Mouse (Mus musculus) forebrain, embryonic 10.5 days (tissue): ENCODE measurements around the gene Sipa1l2. TPM values are rescaled to one million over a fixed set of nuclear protein-coding genes. Genes with fewer than 3 reads are reported as not detected.
"Not testable (repeated sequence)": the region's sequence is repeated elsewhere in the genome, so short reads cannot be mapped to it uniquely, and the experiment has no call there.

Source experiments
- DNase-seq: peaks from one replicate; pipeline ENCODE4 v3.0.0-alpha.2; 2017; ENCODE audit warnings: low spot score; ENCODE audit errors: extremely low spot score
- H3K27ac ChIP-seq: fragments of 300-500 bp; sonication (generic); 2 replicates; pipeline ENCODE4 v1.5.1; 2016; ENCODE audit warnings: mild to moderate bottlenecking
- H3K27me3 ChIP-seq: fragments of 300-500 bp; sonication (generic); 2 replicates; pipeline ENCODE4 v1.6.1; 2016; ENCODE audit warnings: mild to moderate bottlenecking; ENCODE audit not compliant: poor library complexity, severe bottlenecking
- H3K36me3 ChIP-seq: fragments of 300-500 bp; sonication (generic); replicated peaks from 2 replicates; pipeline ENCODE4 v1.6.1; 2016; ENCODE audit warnings: mild to moderate bottlenecking, moderate library complexity
- H3K4me1 ChIP-seq: fragments of 300-500 bp; sonication (generic); 2 replicates; pipeline ENCODE4 v1.6.1; 2016
- H3K4me3 ChIP-seq: fragments of 300-500 bp; sonication (generic); 2 replicates; pipeline ENCODE4 v1.5.1; 2016; ENCODE audit warnings: mild to moderate bottlenecking, moderate library complexity
- H3K9me3 ChIP-seq: fragments of 300-500 bp; sonication (generic); 2 replicates; pipeline ENCODE4 v1.6.1; 2016; ENCODE audit warnings: mild to moderate bottlenecking, moderate library complexity
- WGBS: fragments of 180-500 bp; shearing (Covaris S2); methylation state at CpG from one replicate; pipeline ENCODE4 v1.1.7; 2016; 5-methylcytosine and 5-hydroxymethylcytosine counted together
- polyA plus RNA-seq: library from polyadenylated mRNA; unstranded; fragments of >200 nt; fragmentation: Nextera tagmentation; extraction: Ambion mirVana; gene quantifications from 2 replicates; pipeline ENCODE4 v1.2.1, GENCODE M21; 2016

Sipa1l2 gene
- polyA plus RNA-seq, 1 experiment from 2014 or later, result 15.4 TPM

DNA sequence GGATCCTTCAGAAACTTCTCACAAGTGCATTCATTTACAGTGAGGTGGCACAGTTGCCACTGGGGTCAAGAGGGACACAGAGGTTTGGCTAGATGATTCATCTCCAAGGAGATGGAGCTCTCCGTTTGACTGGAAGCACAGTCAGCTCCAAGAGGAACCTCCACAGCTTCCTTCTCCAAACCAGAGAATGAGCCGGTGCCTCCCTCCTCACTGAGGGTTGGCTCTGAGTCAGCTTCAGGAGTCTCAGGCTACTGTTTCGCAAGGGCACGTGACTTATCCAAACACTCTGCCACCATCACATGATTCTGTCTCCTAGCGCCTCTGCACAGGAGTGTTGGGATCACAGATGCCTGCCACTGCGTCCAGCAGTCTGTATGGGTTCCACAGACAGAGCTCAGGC, 153.5 kb downstream of the Sipa1l2 start:
- peaks cover 26% of the 10 kb centered on the region for H3K4me1 ChIP-seq
- 92% methylated on average over 6 of the region's 6 CpGs for WGBS
- H3K27me3 ChIP-seq, result no peaks in the 10 kb centered on the region
- no peak overlapping the region for H3K27ac ChIP-seq
- H3K4me3 ChIP-seq, result no peak overlapping the region
- no peaks in the 10 kb centered on the region for H3K9me3 ChIP-seq
- H3K36me3 ChIP-seq, result peaks cover 17% of the 10 kb centered on the region
- no peak for DNase-seq

GRCm38 (mm10) chr8:125414651-125415050, 155.0 kb downstream of the Sipa1l2 start:
- WGBS, result 90% methylated on average over 8 of the region's 8 CpGs
- Histone ChIP-seq H3K27me3 (no peaks in the 10 kb centered on the region), H3K9me3 (no peaks in the 10 kb centered on the region), H3K4me1 (peaks cover 32% of the 10 kb centered on the region), H3K36me3 (peaks cover 16% of the 10 kb centered on the region), H3K27ac (no peak overlapping the region), H3K4me3 (no peak overlapping the region)
- no peak for DNase-seq

GRCm38 (mm10) chr8:125413001-125413909, 156.4 kb downstream of the Sipa1l2 start:
- no peak for DNase-seq
- WGBS, result 22% methylated on average over 13 of the region's 13 CpGs

DNA sequence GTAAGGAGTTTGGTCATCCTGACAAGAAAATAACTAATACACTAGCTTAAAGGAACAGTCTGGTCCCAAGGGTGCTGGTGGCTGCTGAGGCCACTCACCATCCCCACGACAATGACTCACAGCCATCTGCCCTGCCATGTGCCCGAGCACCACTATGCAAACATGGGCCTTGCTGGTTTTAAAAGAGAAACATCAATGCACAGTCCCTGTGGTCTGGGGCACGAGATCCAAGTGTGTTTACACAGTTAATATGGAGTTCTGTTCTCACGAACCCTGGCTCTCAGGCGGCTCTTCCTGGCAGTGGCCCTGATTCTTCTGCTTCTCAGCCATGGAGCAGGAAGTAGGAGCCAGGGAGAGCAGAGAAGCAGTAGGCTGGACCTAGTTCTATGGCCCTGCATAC, 159.0 kb downstream of the Sipa1l2 start:
- no peak for DNase-seq
- Histone ChIP-seq H3K9me3 (peaks cover 2% of the 10 kb centered on the region; the same call in 1 of the 2 replicates), H3K36me3 (no peaks in the 10 kb centered on the region), H3K27me3 (no peaks in the 10 kb centered on the region), H3K4me1 (peaks cover 46% of the 10 kb centered on the region), H3K27ac (peak overlapping the region; percentile 27; the same call in 1 of the 2 replicates), H3K4me3 (no peak overlapping the region)
- WGBS, result 82% methylated on average over 5 of the region's 5 CpGs

More at GRCm38 (mm10) chr8:125413001-125413909, 156.4 kb downstream of the Sipa1l2 start:
- H3K9me3 ChIP-seq, result no peaks in the 10 kb centered on the region
- peaks cover 2% of the 10 kb centered on the region; the same call in 1 of the 2 replicates for H3K36me3 ChIP-seq
- H3K4me3 ChIP-seq, result no peak overlapping the region
- no peaks in the 10 kb centered on the region for H3K27me3 ChIP-seq
- peaks cover 39% of the 10 kb centered on the region for H3K4me1 ChIP-seq
- H3K27ac ChIP-seq, result peak overlapping the region; percentile 75

DNA sequence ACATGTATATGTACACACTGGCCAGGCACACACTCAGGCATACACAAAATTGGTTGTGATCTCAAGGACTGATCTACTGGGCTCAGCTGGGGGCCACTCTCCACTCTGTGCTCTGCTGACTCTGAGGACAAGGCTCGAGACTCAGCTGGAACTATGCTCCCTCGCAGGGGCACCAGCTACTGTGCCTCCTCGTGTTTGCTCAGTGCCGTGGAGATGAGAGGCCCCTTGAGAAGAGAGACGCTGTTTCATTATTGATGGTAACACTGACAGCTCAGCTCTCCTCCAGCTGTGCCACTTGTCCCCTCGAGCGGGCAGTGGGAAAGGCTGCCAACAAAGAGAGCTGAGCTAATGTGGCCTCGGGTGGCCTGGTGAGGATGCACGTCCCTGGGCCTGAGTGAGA, 161.9 kb downstream of the Sipa1l2 start:
- 67% methylated on average over 9 of the region's 9 CpGs for WGBS
- Histone ChIP-seq H3K4me3 (no peak overlapping the region), H3K27me3 (no peaks in the 10 kb centered on the region), H3K4me1 (peaks cover 35% of the 10 kb centered on the region), H3K9me3 (peaks cover 11% of the 10 kb centered on the region; the same call in 1 of the 2 replicates), H3K36me3 (no peaks in the 10 kb centered on the region), H3K27ac (no peak overlapping the region; the same call in 1 of the 2 replicates)
- no peak for DNase-seq

- Histone ChIP-seq H3K9me3 (peaks cover 11% of the 10 kb centered on the region; the same call in 1 of the 2 replicates), H3K4me3 (no peak overlapping the region), H3K36me3 (no peaks in the 10 kb centered on the region), H3K4me1 (peaks cover 31% of the 10 kb centered on the region), H3K27me3 (no peaks in the 10 kb centered on the region), H3K27ac (no peak overlapping the region)
- no peak for DNase-seq
- WGBS, result 69% methylated on average over 5 of the region's 5 CpGs
Measured at GRCm38 (mm10) chr8:125406453-125406852, 163.2 kb downstream of the Sipa1l2 start.

- no peak for DNase-seq
- Histone ChIP-seq H3K4me3 (no peak overlapping the region), H3K27me3 (0 out of 2 replicates have a peak, but pooled peaks cover 3% of the 10 kb centered on the region), H3K9me3 (peaks cover 11% of the 10 kb centered on the region; the same call in 1 of the 2 replicates), H3K36me3 (no peaks in the 10 kb centered on the region), H3K4me1 (peaks cover 7% of the 10 kb centered on the region; the same call in 1 of the 2 replicates), H3K27ac (no peak overlapping the region)
- WGBS, result 95% methylated on average over 3 of the region's 3 CpGs
Measured at GRCm38 (mm10) chr8:125401350-125401749, 168.3 kb downstream of the Sipa1l2 start.

DNA sequence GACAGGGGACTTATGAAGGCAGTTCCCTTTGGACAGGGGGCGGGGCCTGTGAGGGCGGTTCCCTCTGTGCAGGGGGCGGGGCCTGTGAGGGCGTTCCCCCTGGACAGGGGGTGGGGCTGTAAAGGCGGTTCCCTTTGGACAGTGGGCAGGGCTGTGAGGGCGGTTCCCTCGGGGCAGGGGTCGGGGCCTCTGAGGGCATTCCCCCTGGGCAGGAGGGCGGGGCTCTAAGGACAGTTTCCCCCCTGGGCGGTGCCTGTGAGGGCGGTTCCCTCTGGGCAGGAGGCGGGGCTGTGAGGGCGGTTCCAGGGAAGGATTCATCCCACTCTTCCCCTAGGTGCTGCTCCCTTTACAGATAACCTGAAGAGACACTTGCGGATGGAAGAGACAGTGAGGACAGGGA, 171.6 kb downstream of the Sipa1l2 start:
- H3K9me3 ChIP-seq, result no peaks in the 10 kb centered on the region
- H3K4me3 ChIP-seq, result no peak overlapping the region
- WGBS, result 46% methylated on average over 14 of the region's 14 CpGs
- DNase-seq, result no peak
- H3K27me3 ChIP-seq, result 0 out of 2 replicates have a peak, but pooled peaks cover 6% of the 10 kb centered on the region
- no peak overlapping the region for H3K27ac ChIP-seq
- H3K36me3 ChIP-seq, result no peaks in the 10 kb centered on the region
- H3K4me1 ChIP-seq, result peaks cover 7% of the 10 kb centered on the region; the same call in 1 of the 2 replicates

DNA sequence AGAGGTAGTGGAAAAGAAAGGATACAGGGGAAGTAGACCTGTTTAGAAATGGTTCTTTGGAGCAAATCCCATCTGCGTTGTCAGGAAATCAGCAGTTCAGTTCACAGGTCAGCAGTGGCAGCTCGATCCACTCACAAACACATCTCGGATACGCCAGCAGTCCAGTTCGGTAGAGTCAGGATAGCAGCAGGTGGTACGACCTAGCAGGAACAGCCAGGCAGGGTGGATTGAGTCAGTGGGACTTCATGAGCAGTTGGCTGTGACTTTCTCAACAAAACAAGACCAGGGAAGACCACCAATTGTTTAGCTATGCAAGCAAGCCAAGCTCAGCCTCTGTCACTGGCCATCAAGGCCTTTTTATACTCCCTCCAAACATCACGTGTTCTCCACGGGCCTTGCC, 173.9 kb downstream of the Sipa1l2 start:
- not testable (repeated sequence) for DNase-seq
- WGBS, result 92% methylated on average over 8 of the region's 8 CpGs

DNA sequence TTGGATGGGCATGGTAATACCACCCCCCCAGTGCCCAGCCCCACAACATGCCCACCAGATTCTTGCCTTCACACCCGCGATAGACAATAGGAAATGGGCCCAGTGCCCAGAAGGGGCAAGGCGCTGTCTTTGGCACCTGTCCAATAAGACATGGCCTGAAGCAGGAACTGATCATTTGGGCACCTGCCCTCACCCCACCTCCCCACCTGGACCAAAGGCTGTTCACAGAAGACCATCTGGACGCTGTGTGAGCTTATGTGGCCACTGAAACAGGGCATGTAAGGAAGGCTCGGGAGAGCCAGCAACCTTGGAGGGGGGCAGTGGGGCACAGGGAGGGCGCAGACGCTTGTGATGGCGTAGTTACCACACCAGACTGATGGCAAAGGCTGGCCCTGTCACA, 174.6 kb downstream of the Sipa1l2 start:
- 85% methylated on average over 8 of the region's 8 CpGs for WGBS
- Histone ChIP-seq H3K9me3 (no peaks in the 10 kb centered on the region), H3K27me3 (0 out of 2 replicates have a peak, but pooled peaks cover 6% of the 10 kb centered on the region), H3K4me3 (no peak overlapping the region), H3K27ac (no peak overlapping the region), H3K36me3 (no peaks in the 10 kb centered on the region), H3K4me1 (peaks cover 24% of the 10 kb centered on the region)
- no peak for DNase-seq

More for the DNA sequence above, 173.9 kb downstream of the Sipa1l2 start:
- H3K36me3 ChIP-seq, H3K9me3 ChIP-seq, H3K27me3 ChIP-seq, H3K27ac ChIP-seq, H3K4me3 ChIP-seq: not testable (repeated sequence)
- H3K4me1 ChIP-seq, result peaks cover 18% of the 10 kb centered on the region

DNA sequence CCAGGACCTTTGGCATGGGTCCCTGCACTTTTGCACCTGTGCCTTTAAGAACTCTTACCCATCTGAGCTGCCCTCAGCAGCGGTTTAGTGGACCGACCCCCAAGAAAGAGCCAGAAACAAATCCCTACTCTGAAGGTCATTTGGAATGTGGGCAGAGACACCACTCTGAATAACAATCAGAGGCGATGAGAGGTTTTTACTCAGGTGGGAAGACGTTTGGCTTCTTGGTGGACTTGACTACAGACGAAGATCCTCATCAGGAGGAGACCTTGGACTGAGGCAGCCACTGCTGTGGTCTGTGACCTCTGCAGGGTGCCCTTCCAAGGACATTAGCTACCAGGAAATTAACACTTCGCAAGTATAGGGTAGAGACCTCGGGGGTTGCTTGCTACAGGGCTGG, 177.9 kb downstream of the Sipa1l2 start:
- Histone ChIP-seq H3K4me3 (no peak overlapping the region), H3K27me3 (0 out of 2 replicates have a peak, but pooled peaks cover 4% of the 10 kb centered on the region), H3K4me1 (peaks cover 35% of the 10 kb centered on the region), H3K9me3 (no peaks in the 10 kb centered on the region), H3K27ac (no peak overlapping the region), H3K36me3 (no peaks in the 10 kb centered on the region)
- WGBS, result 67% methylated on average over 7 of the region's 7 CpGs
- DNase-seq, result no peak

- no peak overlapping the region for H3K27ac ChIP-seq
- H3K27me3 ChIP-seq, result 0 out of 2 replicates have a peak, but pooled peaks cover 4% of the 10 kb centered on the region
- no peak overlapping the region for H3K4me3 ChIP-seq
- WGBS, result 74% methylated on average over 8 of the region's 8 CpGs
- H3K9me3 ChIP-seq, result no peaks in the 10 kb centered on the region
- no peak for DNase-seq
- H3K36me3 ChIP-seq, result no peaks in the 10 kb centered on the region
- H3K4me1 ChIP-seq, result peaks cover 39% of the 10 kb centered on the region
Measured at GRCm38 (mm10) chr8:125391271-125391670, 178.3 kb downstream of the Sipa1l2 start.

GRCm38 (mm10) chr8:125390506-125390895, 179.1 kb downstream of the Sipa1l2 start:
- Histone ChIP-seq H3K4me1 (peaks cover 46% of the 10 kb centered on the region), H3K27me3 (no peaks in the 10 kb centered on the region; the same call in 1 of the 2 replicates), H3K36me3 (no peaks in the 10 kb centered on the region), H3K27ac (no peak overlapping the region), H3K4me3 (no peak overlapping the region), H3K9me3 (no peaks in the 10 kb centered on the region)
- DNase-seq, result no peak
- 83% methylated on average over 6 of the region's 6 CpGs for WGBS
